Mouse (Mus musculus) E14TG2a.4 (cell line): ENCODE measurements around the gene Rfc5.

Experiments used
- H3K27me3 ChIP-seq: 2 replicates; pipeline ENCODE4 v1.6.1; 2014; ENCODE audit warnings: low read length, control low read depth; ENCODE audit not compliant: insufficient read depth
- H3K36me3 ChIP-seq: 2 replicates; pipeline ENCODE4 v1.6.1; 2014; ENCODE audit warnings: low read length, control low read depth; ENCODE audit not compliant: insufficient read depth
- H3K4me1 ChIP-seq: replicated peaks from 2 replicates; pipeline ENCODE4 v1.6.1; 2014; ENCODE audit warnings: low read depth, low read length, control low read depth
- H3K4me3 ChIP-seq: replicated peaks from 2 replicates; pipeline ENCODE4 v1.5.1; 2014; ENCODE audit warnings: mild to moderate bottlenecking, low read length
- H3K9me3 ChIP-seq: 2 replicates; pipeline ENCODE4 v1.6.1; 2014; ENCODE audit warnings: low read length, control low read depth
- CTCF ChIP-seq: conservative IDR thresholded peaks from 2 replicates; pipeline ENCODE4 v1.5.1; 2014; ENCODE audit warnings: low read length
- NANOG ChIP-seq: IDR thresholded peaks from 2 replicates; pipeline ENCODE4 v1.6.1; 2014; ENCODE audit warnings: borderline replicate concordance, low read length, mixed read lengths
- POU5F1 ChIP-seq: IDR thresholded peaks from 2 replicates; pipeline ENCODE4 v1.6.1; 2014; ENCODE audit warnings: low read length, borderline replicate concordance

Gene Rfc5

GRCm38 (mm10) chr5:117364821-117365220, 24.0 kb downstream of the Rfc5 start:
- TF ChIP-seq NANOG: no peak
- TF ChIP-seq CTCF: no peak
- TF ChIP-seq POU5F1: no peak
- H3K4me3 ChIP-seq: peak overlapping the region; percentile 29; the same call in 1 of the 2 replicates
- peaks cover 90% of the 10 kb centered on the region for H3K36me3 ChIP-seq
- H3K4me1 ChIP-seq: peaks cover 95% of the 10 kb centered on the region
- no peaks in the 10 kb centered on the region for H3K9me3 ChIP-seq
- no peaks in the 10 kb centered on the region for H3K27me3 ChIP-seq

GRCm38 (mm10) chr5:117363066-117363782, 25.6 kb downstream of the Rfc5 start:
- no peaks in the 10 kb centered on the region for H3K9me3 ChIP-seq
- H3K4me1 ChIP-seq: peaks cover 89% of the 10 kb centered on the region

GRCm38 (mm10) chr5:117361590-117361989, 27.3 kb downstream of the Rfc5 start:
- Histone ChIP-seq H3K9me3 (no peaks in the 10 kb centered on the region), H3K4me3 (peak overlapping the region; percentile 62), H3K27me3 (no peaks in the 10 kb centered on the region), H3K4me1 (peaks cover 76% of the 10 kb centered on the region), H3K36me3 (peaks cover 66% of the 10 kb centered on the region)
- TF ChIP-seq POU5F1 (no peak), CTCF (no peak), NANOG (no peak)

More at GRCm38 (mm10) chr5:117363066-117363782, 25.6 kb downstream of the Rfc5 start:
- TF ChIP-seq NANOG (no peak), CTCF (no peak), POU5F1 (no peak)
- H3K27me3 ChIP-seq: no peaks in the 10 kb centered on the region
- peak overlapping the region; percentile 62 for H3K4me3 ChIP-seq
- H3K36me3 ChIP-seq: peaks cover 82% of the 10 kb centered on the region

GRCm38 (mm10) chr5:117360631-117361541, 28.0 kb downstream of the Rfc5 start:
- Histone ChIP-seq H3K27me3 (no peaks in the 10 kb centered on the region), H3K4me1 (peaks cover 76% of the 10 kb centered on the region), H3K9me3 (no peaks in the 10 kb centered on the region), H3K36me3 (peaks cover 59% of the 10 kb centered on the region), H3K4me3 (peak overlapping the region; percentile 95)
- TF ChIP-seq CTCF (no peak), POU5F1 (no peak), NANOG (no peak)

GRCm38 (mm10) chr5:117360228-117360515, 28.7 kb downstream of the Rfc5 start:
- TF ChIP-seq POU5F1: no peak
- no peak for TF ChIP-seq NANOG
- no peak for TF ChIP-seq CTCF
- H3K9me3 ChIP-seq: no peaks in the 10 kb centered on the region
- H3K36me3 ChIP-seq: peaks cover 52% of the 10 kb centered on the region
- no peaks in the 10 kb centered on the region for H3K27me3 ChIP-seq
- peak overlapping the region; percentile 95 for H3K4me3 ChIP-seq
- H3K4me1 ChIP-seq: peaks cover 76% of the 10 kb centered on the region

- Histone ChIP-seq H3K27me3 (no peaks in the 10 kb centered on the region), H3K9me3 (no peaks in the 10 kb centered on the region), H3K4me1 (peaks cover 76% of the 10 kb centered on the region), H3K4me3 (peak overlapping the region; percentile 95), H3K36me3 (peaks cover 47% of the 10 kb centered on the region)
- TF ChIP-seq CTCF (no peak), POU5F1 (no peak), NANOG (no peak)
Observed at GRCm38 (mm10) chr5:117359497-117360227, 29.2 kb downstream of the Rfc5 start.

- H3K4me3 ChIP-seq: peak overlapping the region; percentile 95
- H3K9me3 ChIP-seq: no peaks in the 10 kb centered on the region
- no peak for TF ChIP-seq NANOG
- TF ChIP-seq POU5F1: no peak
- TF ChIP-seq CTCF: peak; percentile 94
- H3K36me3 ChIP-seq: peaks cover 37% of the 10 kb centered on the region
- H3K27me3 ChIP-seq: no peaks in the 10 kb centered on the region
- peaks cover 76% of the 10 kb centered on the region for H3K4me1 ChIP-seq
Observed at GRCm38 (mm10) chr5:117358725-117359124, 30.1 kb downstream of the Rfc5 start.

DNA sequence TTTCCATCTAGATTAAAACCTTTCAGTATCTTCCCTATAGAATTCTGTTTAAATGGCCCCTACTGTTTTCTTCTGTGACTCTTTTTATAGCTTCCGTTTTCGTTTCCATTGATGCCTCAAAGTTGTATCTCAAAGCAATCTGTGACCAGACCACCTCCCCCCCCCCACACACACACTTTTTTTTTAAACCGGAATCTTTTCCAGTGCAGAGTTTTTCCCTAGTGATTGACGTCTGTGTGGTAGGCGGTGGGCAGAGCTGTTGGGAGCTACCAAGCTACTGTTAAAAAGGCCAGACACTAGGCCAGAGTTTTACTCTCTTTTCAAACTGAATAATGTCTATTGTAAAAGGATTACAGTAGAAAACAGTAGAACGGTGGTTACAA, 30.6 kb downstream of the Rfc5 start:
- Histone ChIP-seq H3K4me3 (peak overlapping the region; percentile 95), H3K27me3 (no peaks in the 10 kb centered on the region), H3K4me1 (peaks cover 76% of the 10 kb centered on the region), H3K36me3 (peaks cover 33% of the 10 kb centered on the region), H3K9me3 (no peaks in the 10 kb centered on the region)
- TF ChIP-seq POU5F1: no peak
